Mouse (Mus musculus) liver, postnatal 0 days (tissue): ENCODE results near the gene Gca.

Source experiments
- CTCF ChIP-seq: sonication (generic); IDR thresholded peaks from 2 replicates; pipeline ENCODE4 v1.5.1; 2016; ENCODE audit warnings: antibody characterized with exemption, low read depth
- EP300 ChIP-seq: IDR thresholded peaks from 2 replicates; pipeline ENCODE4 v1.6.1; 2016; ENCODE audit warnings: antibody characterized with exemption, low read depth, mild to moderate bottlenecking

DNA sequence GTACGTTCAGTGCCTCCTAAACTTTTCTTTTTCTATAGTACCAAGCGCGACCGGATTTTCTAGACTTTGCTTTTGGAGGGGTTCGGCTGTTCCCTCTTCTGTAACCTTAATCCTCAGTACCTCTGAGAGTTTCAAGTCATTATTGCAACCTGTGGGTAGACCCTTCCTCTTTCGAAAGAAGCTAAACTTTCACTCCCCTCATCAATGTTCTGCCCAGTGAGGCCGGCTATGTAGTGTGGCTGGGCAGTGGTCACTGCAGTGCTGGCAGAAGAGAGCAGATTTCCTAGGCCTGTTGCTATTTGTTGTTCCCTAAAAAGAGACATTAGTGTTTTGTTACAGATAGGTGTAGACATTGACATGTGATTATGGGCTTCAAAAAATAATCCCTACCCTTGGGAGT is 754 bp downstream of the Gca start:
- TF ChIP-seq CTCF (no peak), EP300 (no peak)
